Mouse (Mus musculus) neural tube, embryonic 14.5 days (tissue): ENCODE measurements at regions not wholly inside any gene's neighbourhood (a gene's known extent, or its start where the extent isn't known, plus 50 kb on each side); places are given as distances from the start of the nearest gene placed in this dataset. TPM values are rescaled to one million over a fixed set of nuclear protein-coding genes. Genes with fewer than 3 reads are reported as not detected.

Experiments used
- microRNA-seq: library from miRNA; unstranded; fragments of <30 nt; microRNA quantifications from one replicate; pipeline ENCODE4, GENCODE M21; 2016

Small RNA genes lying in the stretch of these regions (microRNA-seq; reads per million reads assigned to microRNA genes)
- not detected for gene Gm23061
